Mouse (Mus musculus) thymus, postnatal 14 days (tissue): ENCODE data around the gene Sept6.

Source experiments
- DNase-seq: peaks from one replicate; pipeline ENCODE4 v3.0.0; 2021

Sept6 gene

GRCm38 (mm10) chrX:36956674-36957073 is 34.9 kb downstream of the Sept6 start:
- DNase-seq: no peak

GRCm38 (mm10) chrX:36941106-36941505 is 50.5 kb downstream of the Sept6 start:
- DNase-seq: no peak

GRCm38 (mm10) chrX:36939806-36940413 is 51.7 kb downstream of the Sept6 start:
- no peak for DNase-seq

GRCm38 (mm10) chrX:36935326-36935966 is 56.1 kb downstream of the Sept6 start:
- no peak for DNase-seq

DNA sequence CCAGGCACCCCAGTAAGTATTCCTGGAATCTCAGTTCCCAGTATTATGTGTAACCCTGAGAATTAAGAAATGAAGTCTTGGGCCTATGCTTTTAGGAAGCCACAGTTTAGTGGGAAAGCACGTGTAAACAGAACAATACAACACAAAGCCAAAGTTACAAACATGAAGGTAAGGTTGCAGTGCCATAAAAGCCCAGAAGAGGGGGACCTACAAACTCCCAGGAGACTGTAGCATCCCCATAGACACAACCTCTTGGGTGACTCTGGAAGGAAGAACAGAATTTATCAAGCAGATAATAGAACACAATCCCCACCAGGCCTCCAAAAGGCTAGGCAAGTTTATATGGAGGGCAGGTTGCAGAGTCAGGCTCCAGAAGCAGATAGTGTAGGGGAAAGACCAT is 61.0 kb downstream of the Sept6 start:
- DNase-seq: peak; percentile 36

DNA sequence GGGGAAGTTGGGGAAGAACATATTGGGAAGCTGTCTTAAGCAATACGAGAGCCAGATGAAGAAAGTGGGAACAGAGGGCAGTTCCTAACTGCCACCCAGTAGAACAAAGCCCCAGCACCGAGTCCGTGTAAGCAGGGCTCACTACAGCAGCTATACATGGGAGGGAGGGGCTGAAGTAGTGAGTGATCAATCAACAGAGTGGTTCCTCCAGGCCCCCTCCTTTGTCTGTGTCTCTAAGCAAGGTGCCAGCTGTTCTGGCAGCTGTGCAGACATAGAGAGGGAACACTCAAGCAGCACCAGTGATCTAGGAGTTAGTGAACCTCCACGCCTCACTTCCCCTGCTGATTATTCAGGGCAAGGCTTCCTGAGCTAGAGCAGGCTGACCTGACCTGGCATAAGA is 61.9 kb downstream of the Sept6 start:
- no peak for DNase-seq

DNA sequence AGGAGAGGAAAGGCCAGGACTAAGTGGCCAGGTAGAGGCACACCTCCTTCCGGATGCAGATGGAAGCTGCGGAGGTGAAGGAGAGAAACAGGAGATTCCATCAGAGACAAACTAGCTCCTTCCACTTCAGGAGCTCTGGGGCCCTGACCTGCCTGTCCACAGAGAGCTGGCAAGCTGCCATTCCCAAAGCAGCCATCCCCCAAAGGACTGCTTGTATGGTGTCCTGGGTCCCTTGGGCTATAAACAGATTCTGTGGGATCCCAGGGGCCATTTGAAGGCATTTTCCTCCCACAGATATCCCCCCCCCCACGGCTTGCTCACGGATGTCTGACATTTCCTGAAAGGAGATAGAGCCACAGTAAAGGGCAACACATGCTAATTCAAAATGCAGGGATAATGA is 62.8 kb downstream of the Sept6 start:
- no peak for DNase-seq

DNA sequence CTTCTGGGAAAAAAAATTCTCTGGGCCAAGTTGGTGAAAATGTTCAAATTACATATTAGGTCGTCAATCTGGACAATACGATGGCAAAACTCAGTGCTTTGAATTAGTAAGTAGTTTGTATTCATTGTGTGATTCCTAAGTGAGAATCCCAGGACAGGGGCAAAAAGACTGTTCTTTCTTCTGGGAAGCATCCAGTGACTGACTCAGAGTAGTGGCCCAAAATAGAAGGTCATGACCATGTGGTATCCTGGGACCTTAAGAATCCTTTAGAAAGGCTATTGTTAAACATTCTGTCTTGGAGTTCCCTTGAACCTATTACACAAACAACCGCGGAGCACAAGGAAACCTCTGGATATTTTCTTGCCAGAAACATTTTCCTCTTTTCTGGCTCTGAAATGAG is 70.2 kb downstream of the Sept6 start:
- DNase-seq: no peak

DNA sequence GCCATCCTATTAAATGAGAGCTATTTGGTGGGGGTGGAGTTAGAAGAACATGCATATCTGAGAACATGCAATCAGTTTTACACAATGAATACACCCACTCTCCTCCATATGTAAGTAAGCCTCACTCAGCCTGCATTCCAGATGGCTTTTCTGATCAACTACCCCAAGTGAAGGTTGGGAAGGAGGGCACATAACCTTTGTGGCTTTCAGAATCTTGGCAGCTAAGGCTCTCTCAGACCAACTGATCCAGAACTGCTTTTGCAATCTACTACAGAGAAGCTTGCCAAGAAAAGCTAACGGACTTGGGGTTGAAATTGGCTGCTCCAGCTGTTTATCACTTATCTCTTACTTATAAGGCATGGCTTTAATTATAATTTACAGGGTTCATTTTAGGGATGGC is 73.8 kb downstream of the Sept6 start:
- no peak for DNase-seq

DNA sequence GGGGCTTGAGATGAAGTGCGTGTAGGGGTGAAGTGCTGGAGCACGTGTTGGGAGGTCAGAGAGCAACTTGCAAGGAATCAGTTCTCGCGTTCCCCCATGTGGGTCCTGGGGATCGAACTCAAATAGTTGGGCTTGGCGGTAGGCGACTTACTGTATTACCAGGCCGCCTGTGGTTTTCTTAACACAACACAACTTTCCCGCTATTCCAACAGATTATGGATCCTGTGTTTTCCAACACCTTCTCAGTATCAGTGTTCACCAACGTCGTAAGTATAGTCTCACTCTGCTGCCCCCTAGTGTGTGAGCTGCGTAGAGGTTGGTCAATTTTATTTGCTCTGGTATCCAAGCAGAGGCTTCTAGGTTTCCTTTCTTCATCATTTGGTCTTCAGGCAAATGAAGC is 80.3 kb downstream of the Sept6 start:
- peak; percentile 61 for DNase-seq

GRCm38 (mm10) chrX:36906539-36906938 is 85.1 kb downstream of the Sept6 start:
- DNase-seq: no peak

DNA sequence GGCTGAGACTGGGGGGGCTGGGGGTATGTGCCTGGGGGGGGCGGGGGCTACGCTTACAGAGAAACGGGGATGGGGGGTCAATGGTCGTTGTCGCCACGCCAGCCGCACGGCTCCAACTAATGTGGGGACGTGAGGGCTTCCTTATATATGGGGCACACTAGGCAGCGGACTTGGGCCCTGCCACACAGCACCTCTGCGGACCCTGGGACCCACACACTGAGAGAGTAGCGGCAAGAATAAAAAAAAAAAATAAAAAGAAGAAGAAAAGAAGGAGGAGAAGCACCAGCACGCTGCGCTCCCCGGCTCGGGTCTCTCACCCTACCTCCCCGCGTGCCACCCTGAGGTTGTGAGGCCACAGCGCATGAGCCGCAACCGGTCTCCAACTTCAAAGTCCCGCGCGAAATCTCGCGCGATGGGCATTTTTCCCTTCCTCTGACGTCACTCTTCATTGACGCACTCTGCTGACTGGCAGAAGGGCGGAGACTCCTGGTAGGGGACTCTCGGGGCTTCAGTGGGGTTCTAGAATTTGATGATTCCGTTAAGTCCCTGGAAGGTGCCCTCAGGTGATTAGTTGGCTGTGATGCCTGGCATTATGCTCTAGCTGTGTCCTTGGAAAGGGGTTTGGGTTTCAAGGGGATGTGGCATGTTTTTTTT is 88.4 kb downstream of the Sept6 start:
- DNase-seq: peak; percentile 93

DNA sequence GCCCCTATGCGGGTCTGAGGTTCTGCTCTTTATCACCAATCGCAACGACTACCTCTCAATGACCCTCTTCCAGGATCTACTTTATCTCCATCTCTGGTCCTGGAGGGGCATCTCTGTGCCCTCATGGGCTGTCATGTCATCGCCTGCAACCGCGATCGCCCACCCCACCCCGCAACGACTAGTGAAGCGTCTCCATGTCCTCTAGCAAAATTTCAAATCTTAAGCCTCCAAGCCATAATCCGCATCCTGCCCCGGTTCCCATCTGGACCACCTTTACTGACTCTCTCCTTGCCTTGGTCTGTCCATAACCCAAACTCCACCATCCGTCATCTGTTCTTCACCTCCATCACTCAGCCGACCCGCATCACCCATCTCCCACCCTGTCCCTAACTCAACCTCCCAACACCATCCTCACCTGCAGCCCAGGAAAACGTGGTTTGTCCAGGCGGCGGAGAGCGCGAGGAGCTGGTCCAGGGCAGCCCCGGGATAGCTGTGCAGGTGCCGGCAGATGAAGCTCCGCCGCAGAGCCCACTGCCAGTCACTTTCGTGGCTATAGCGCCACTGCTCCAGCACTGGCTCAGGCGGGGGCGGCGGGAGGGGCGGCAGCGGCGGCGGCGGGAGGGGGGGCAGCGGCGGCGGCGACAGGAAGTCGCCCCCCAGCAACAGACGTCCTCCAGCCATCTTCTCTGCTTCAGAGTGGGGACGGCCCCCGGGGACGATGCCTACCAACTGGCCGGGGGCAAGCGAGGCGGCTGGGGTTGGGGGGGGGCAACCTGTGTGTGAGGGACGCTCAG is 89.1 kb downstream of the Sept6 start, which contains the start of gene Nkrf:
TSS of gene Nkrf (minus strand) at position 579 of the 794 bp plus-strand sequence.
- DNase-seq: peak; percentile 63

- DNase-seq: no peak
These were observed 89.9 kb downstream of the Sept6 start for GRCm38 (mm10) chrX:36901655-36902054.

DNA sequence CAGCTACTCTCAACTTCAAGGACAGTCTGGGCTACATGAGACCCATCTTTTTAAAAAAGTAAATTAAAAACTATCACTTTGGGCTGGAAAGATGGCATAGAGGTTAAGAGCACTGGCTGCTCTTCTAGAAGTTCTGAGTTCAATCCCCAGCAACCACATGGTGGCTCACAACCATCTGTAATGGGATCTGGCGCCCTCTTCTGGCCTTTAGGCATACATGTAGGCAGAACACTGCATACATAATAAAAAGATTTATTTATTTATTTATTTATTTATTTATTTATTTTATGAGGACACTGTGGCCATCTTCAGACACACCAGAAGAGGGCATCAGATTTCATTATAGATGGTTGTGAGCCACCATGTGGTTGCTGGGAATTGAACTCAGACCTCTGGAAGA is 92.7 kb downstream of the Sept6 start:
- peak; percentile 38 for DNase-seq

GRCm38 (mm10) chrX:36884719-36885118 is 106.9 kb downstream of the Sept6 start:
- DNase-seq: peak; percentile 27

- DNase-seq: no peak
These were observed 116.9 kb downstream of the Sept6 start for GRCm38 (mm10) chrX:36874704-36875128.

DNA sequence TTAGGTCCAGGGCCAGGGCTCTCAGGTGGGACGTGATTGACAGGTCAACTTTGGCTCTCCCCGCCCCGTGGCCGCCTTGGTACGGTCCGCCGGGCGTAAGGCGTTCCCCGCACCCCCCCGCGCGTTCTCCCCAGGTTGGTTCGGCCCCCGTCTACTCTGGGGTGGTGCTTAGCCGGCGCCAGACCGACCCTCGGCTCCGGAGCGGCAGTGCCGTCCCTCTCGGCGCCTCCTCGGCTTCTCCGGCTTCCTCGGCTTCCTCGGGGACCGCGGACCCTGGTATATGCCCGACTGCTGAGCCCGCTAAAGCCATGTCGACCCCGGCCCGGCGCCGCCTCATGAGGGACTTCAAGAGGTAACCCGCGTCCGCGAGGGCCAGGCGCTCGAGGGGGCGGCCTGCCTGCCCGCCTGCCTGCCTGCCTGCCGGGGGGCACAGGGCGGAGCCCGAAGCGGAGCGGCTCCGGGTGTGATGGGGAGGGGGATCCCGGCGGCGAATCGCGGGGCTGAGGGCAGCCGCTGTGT is 117.4 kb downstream of the Sept6 start:
- DNase-seq: peak; percentile 93

GRCm38 (mm10) chrX:36873765-36874164 is 117.8 kb downstream of the Sept6 start, which contains the start of the genes Ube2a and C330007P06Rik:
Gene Ube2a, plus strand, starts transcription at chrX:36873900.
Gene C330007P06Rik, minus strand, starts transcription at chrX:36874111.
- DNase-seq: no peak

DNA sequence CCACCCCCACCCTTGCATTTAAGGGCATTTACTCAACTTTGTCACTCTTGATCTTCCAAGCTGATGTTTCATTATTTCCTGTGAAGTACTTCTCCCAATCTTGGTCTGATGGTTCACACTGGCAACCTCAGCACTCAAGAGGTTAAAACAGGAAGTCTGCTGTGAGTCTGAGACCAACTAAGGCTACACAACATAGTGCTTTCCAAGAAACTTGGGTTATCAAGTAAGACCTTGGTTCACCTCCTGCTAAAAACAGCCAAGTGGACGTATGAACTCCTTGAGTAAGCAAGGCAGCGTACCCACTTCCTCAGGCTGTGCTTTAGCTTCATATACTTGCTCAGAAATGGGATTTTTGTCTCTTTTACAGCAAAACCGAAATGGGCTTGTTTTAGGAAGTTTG is 121.2 kb downstream of the Sept6 start:
- DNase-seq: no peak

DNA sequence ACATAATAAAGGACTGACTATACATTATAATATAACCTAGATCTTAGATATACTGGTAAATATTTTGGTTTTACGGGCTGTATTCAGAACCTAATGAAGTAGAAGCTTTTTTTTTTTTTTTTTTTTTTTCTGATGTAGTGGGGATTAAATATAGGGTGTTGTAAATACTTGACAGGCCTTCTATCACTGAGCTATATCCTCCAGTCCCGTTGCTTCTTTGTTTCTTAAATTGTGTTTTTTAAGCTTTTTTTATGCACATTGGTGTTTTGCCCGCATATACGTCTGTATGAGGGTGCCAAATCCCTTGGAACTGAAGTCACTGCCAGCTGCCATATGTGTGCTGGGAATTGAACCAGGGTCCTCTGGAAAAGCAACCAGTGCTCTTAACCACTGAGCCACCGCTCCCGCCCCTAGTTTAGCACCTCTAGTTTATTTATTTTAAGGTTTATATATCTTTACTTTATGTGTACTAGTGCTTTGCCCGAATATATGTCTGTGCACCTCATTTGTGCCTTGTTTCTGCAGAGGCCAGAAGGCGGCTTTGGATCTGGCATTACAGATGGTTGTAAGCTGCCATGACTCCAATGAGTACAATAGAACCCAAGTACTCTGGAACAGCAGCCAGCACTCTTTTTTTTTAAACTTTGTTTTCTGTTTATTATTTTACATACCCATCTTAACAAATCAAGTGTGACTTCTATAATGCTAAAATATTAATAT is 126.8 kb downstream of the Sept6 start:
- DNase-seq: no peak
